Mouse (Mus musculus): ENCODE measurements around the gene Fxr2. TPM values are rescaled to one million over a fixed set of nuclear protein-coding genes. Genes with fewer than 3 reads are reported as not detected.
A peak's percentile ranks its signal among the peaks of the same experiment; 100 is the strongest.

Gene Fxr2
- 22.5 and 23.4 TPM in 2 replicates for polyA plus RNA-seq (2016; fragmentation: Nextera tagmentation; extraction: Ambion mirVana)

DNA sequence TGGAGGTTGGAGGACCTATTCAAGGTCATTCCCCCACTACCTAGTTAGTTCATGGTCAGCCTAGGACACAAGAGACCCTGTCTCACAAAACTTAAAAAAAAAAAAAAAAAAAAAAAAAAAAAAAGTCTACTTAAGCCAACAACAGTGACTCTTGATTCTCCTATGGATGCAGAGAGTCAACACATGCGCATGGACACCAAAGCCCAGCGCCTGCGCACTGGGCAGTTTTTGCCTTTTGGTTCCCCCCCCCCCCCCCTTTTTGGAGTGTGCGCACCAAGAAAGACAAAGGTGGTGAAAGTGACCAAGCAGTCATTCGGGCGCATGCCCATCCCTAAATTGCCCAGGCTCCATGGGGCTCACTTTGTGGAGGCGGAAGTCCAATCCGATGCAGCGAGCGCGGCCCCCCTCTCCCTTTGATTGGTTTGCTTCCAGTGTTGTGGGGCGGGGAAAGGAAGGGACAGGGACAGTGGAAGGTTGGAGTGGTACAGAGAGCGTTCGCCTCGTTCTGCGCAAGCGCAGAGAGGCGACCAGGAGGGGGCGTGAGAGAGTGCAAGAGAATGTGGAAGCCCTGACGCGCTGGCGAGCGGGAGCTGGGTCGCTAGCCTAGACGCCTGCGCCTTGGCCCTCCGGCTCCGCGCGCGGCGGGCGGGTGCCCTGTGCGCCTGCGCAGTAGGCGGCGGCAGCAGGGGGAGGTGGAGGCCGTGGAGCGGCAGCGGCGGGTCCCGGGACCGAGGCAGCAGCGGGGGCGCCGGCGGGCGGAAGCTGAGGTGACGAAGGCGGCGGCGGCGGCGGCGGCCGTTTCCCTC lies at the start of gene Fxr2:
Gene Fxr2, plus strand, starts transcription at position 707 of the 806 bp plus-strand sequence.
- peaks cover 48% of the 10 kb centered on the region for H3K4me1 ChIP-seq
- peak within 1 kb of the TSS; percentile 98 for H3K4me3 ChIP-seq
- H3K4me2 ChIP-seq = peak within 1 kb of the TSS; percentile 86
- H3K9ac ChIP-seq = peak within 1 kb of the TSS; percentile 99
- peak within 1 kb of the TSS; percentile 98 for H3K27ac ChIP-seq
- H3K36me3 ChIP-seq = peaks cover 14% of the 10 kb centered on the region
- peak; percentile 95 for ATAC-seq
- H3K27me3 ChIP-seq (replicated peaks) = no peaks in the 10 kb centered on the region
- WGBS (ENCODE audit: insufficient replicate concordance) = under 1% methylated on average over 48 of the region's 56 CpGs
- no peaks in the 10 kb centered on the region for H3K9me3 ChIP-seq (replicated peaks)

DNA sequence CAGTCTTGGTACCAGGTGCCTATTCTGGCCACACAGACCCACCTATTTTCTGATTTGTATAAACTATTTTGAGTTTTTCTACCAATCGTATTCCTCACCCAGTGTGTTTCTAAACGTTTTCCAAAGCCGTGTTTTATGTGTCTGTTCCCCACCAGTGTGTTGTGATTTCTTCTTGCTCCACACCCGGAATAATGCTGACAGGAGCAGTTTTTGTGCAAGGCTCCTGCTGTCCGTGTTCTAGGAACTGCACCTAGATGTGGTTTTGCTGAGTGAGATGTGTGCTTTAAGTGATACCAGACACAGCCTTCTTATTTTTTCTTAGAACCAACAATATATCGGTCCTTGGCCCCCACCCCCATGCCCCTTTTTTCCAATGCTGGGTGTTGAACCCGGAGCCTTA lies 48.8 kb upstream of the Fxr2 start:
- Histone ChIP-seq H3K9ac (peak overlapping the region; percentile 50; the same call in 1 of the 2 replicates), H3K27ac (peak overlapping the region; percentile 95), H3K4me1 (peaks cover 79% of the 10 kb centered on the region), H3K4me3 (no peak overlapping the region), H3K36me3 (peaks cover 46% of the 10 kb centered on the region), H3K4me2 (peak overlapping the region; percentile 63; the same call in 1 of the 2 replicates), H3K27me3 (replicated peaks) (no peaks in the 10 kb centered on the region), H3K9me3 (replicated peaks) (no peaks in the 10 kb centered on the region)
- ATAC-seq = no peak
- whole genome bisulfite sequencing (ENCODE audit: insufficient replicate concordance) = 63% methylated on average over 7 of the region's 7 CpGs

DNA sequence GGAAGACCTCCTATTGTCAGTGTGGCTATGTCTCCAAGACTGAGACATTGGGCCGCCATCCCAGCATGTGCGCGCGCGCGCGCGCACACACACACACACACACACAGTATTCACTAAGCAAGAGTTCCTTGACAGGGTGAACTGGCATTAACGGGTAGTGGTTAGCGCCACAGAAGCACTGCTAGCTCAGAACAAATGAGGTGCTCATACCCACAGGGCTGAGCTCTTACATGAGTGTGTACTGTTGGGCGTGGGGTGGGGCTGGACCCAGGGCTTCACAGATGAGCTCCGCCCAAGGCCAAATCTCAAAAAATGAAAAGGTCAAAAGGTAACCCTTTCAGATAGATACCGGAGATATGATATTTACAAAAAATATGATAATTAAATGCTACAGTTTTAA lies 47.9 kb upstream of the Fxr2 start:
- no peak for ATAC-seq
- peak overlapping the region; percentile 95 for H3K27ac ChIP-seq
- peak overlapping the region; percentile 50 for H3K9ac ChIP-seq
- H3K4me3 ChIP-seq = 0 out of 2 replicates have a peak overlapping the region, but pooled peaks have one; percentile 4
- no peaks in the 10 kb centered on the region for H3K9me3 ChIP-seq (replicated peaks)
- 84% methylated on average over 13 of the region's 13 CpGs for WGBS (ENCODE audit: insufficient replicate concordance)
- peak overlapping the region; percentile 63 for H3K4me2 ChIP-seq
- peaks cover 83% of the 10 kb centered on the region for H3K4me1 ChIP-seq
- peaks cover 56% of the 10 kb centered on the region for H3K36me3 ChIP-seq
- H3K27me3 ChIP-seq (replicated peaks) = no peaks in the 10 kb centered on the region

DNA sequence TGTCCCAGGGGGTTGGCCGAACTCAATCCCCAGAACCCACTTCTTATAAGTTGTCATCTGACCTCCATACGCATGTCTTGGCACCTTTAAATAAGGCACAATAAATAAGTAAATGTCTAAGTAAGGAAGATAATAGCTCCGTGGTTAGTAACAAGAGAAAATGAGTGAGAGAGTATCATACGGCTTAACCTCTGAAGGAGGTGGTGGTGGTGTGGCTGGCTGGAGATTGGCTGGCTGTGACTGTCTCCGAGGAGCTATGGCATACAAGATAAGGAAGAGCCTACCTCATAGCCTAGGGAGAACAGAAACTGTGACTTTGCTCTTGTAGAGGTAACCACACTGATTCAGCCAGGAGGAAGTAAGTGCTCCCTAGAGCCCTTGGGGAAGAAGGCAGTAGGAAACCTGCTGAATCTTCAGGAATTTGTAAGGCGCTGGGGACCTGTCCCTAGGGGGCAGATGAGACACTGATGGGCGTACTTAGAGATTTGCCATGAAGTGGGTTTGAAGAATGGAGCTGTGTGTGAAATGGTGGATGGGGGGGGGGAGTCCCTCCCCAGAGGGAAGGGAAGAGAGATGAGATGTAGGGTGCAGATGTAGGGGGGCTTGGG lies 47.0 kb upstream of the Fxr2 start:
- peak overlapping the region; percentile 32 for H3K4me3 ChIP-seq
- peak overlapping the region; percentile 95 for H3K27ac ChIP-seq
- H3K27me3 ChIP-seq (replicated peaks) = no peaks in the 10 kb centered on the region
- ATAC-seq = peak; percentile 76
- WGBS (ENCODE audit: insufficient replicate concordance) = 29% methylated on average over 7 of the region's 7 CpGs
- H3K36me3 ChIP-seq = peaks cover 65% of the 10 kb centered on the region
- peaks cover 91% of the 10 kb centered on the region for H3K4me1 ChIP-seq
- no peaks in the 10 kb centered on the region for H3K9me3 ChIP-seq (replicated peaks)
- H3K9ac ChIP-seq = peak overlapping the region; percentile 50
- H3K4me2 ChIP-seq = peak overlapping the region; percentile 63

DNA sequence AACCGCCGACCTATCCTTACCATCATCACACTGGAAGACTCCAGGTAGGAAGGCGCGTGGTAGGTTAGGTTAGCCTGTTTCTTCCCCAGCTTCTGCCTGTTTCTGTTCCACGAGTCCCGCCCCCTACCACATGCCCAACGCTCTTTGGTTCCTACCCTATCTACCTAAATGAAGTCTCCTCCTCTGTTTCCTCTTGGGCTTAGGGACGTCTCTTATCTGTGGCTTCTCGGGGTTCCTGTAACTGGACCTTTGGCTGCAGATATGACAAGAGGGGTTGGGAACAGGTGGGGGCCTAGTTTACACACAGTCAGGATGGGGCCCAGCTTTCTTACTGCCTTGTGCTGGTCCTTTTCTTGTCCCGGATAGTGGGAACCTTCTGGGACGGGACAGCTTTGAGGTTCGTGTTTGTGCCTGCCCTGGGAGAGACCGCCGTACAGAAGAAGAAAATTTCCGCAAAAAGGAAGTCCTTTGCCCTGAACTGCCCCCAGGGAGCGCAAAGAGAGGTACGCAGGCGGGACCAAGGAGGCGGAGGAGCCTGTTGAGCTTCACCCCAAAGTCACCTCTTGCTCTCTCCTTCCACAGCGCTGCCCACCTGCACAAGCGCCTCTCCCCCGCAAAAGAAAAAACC lies 43.5 kb upstream of the Fxr2 start:
- WGBS (ENCODE audit: insufficient replicate concordance) = 41% methylated on average over 22 of the region's 22 CpGs
- Histone ChIP-seq H3K27ac (peak overlapping the region; percentile 95), H3K36me3 (peaks cover 80% of the 10 kb centered on the region), H3K27me3 (replicated peaks) (no peaks in the 10 kb centered on the region), H3K4me3 (peak overlapping the region; percentile 10), H3K4me2 (peak overlapping the region; percentile 61), H3K9me3 (replicated peaks) (no peaks in the 10 kb centered on the region), H3K9ac (peak overlapping the region; percentile 64), H3K4me1 (peaks cover 93% of the 10 kb centered on the region)
- peak; percentile 81 for ATAC-seq

DNA sequence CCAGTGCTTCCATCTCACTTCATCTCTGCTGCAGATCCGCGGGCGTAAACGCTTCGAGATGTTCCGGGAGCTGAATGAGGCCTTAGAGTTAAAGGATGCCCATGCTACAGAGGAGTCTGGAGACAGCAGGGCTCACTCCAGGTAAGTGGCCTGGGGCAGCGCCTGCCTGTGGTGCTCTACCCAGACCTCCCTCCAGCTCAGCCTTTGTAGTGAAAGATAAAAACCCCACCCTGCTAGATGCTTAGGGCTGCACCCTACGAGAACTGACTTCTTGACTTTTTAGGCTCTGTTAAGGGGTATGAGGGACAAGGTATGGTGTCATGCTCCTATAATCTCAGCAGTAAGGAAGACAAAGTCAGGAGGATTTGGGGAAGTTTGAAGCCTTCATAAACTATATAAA lies 42.2 kb upstream of the Fxr2 start:
- ATAC-seq = peak; percentile 63
- H3K4me3 ChIP-seq = peak overlapping the region; percentile 10; the same call in 1 of the 2 replicates
- H3K4me2 ChIP-seq = peak overlapping the region; percentile 61
- WGBS (ENCODE audit: insufficient replicate concordance) = 73% methylated on average over 8 of the region's 8 CpGs
- no peaks in the 10 kb centered on the region for H3K27me3 ChIP-seq (replicated peaks)
- peaks cover 80% of the 10 kb centered on the region for H3K4me1 ChIP-seq
- H3K27ac ChIP-seq = peak overlapping the region; percentile 95
- peaks cover 85% of the 10 kb centered on the region for H3K36me3 ChIP-seq
- no peaks in the 10 kb centered on the region for H3K9me3 ChIP-seq (replicated peaks)
- peak overlapping the region; percentile 64 for H3K9ac ChIP-seq

DNA sequence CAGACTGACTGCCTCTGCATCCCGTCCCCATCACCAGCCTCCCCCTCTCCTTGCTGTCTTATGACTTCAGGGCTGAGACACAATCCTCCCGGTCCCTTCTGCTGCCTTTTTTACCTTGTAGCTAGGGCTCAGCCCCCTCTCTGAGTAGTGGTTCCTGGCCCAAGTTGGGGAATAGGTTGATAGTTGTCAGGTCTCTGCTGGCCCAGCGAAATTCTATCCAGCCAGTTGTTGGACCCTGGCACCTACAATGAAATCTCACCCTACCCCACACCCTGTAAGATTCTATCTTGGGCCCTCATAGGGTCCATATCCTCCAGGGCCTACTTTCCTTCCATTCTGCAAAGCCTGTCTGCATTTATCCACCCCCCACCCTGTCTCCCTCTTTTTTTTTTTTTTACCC lies 41.4 kb upstream of the Fxr2 start:
- no peak for ATAC-seq
- no peaks in the 10 kb centered on the region for H3K9me3 ChIP-seq (replicated peaks)
- 71% methylated on average over 3 of the region's 3 CpGs for WGBS (ENCODE audit: insufficient replicate concordance)
- peaks cover 72% of the 10 kb centered on the region for H3K4me1 ChIP-seq
- no peak overlapping the region for H3K4me2 ChIP-seq
- H3K27ac ChIP-seq = peak overlapping the region; percentile 95
- H3K36me3 ChIP-seq = peaks cover 88% of the 10 kb centered on the region
- no peaks in the 10 kb centered on the region for H3K27me3 ChIP-seq (replicated peaks)
- no peak overlapping the region for H3K4me3 ChIP-seq
- peak overlapping the region; percentile 28; the same call in 1 of the 2 replicates for H3K9ac ChIP-seq

DNA sequence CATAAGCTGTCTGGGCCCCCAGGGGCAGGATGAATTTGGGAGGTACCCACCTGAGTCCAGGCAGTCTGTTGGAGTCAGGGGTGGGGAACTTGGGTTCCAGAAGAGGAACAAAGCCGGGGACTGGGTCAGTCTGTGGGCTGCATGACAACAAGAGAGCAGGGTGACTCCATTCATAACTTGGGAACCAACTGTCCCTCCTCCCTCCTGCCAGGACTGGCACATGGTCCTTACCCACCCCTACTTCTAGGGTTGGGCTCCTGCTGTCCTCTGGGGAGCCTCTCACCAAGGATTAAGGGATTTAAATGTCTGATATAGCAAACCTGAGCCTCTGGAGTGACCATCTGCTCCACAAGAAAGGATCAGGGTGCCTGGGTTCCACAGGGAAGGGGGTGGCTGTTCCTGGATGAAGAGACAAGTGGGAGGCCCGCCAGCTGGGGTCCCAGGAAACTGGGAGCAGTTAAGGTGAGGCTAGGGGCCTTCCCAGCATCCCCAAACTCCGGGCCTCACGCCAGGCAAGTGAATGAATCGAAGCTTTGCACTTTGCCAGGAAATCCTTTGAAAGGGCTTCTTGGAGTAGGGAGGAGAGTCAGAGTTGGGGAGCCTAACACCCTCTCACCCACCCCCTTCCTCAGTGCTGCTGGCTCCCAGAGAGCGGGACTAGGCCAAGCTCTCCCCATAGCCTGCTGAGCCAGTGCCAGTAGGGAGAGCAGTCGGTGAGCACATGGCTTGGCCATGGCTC lies 40.7 kb upstream of the Fxr2 start:
- no peaks in the 10 kb centered on the region for H3K9me3 ChIP-seq (replicated peaks)
- ATAC-seq = no peak
- H3K4me3 ChIP-seq = no peak overlapping the region
- peak overlapping the region; percentile 28; the same call in 1 of the 2 replicates for H3K9ac ChIP-seq
- H3K36me3 ChIP-seq = peaks cover 83% of the 10 kb centered on the region
- H3K4me2 ChIP-seq = no peak overlapping the region
- peak overlapping the region; percentile 95 for H3K27ac ChIP-seq
- WGBS (ENCODE audit: insufficient replicate concordance) = 76% methylated on average over 7 of the region's 7 CpGs
- no peaks in the 10 kb centered on the region for H3K27me3 ChIP-seq (replicated peaks)
- H3K4me1 ChIP-seq = peaks cover 66% of the 10 kb centered on the region

DNA sequence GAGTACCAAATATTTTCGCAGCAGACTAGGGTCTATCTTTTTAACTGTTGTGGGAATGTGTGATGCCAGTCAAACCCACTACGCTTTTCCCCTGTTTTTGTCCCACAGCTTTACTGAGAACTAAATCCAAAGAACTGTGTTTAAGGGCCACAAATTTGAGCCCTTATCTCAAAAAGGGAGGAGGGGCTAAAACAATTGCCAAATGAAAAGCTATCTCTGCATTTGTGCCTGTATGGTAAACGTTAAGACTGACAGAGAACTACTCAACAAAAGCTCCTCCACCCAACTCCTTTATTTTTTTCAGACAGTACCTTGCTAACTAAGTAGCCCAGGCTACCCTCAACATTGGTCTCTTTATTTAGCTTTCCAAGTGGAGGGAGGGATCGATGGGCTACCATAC lies 40.0 kb upstream of the Fxr2 start:
- Histone ChIP-seq H3K9ac (peak overlapping the region; percentile 28; the same call in 1 of the 2 replicates), H3K36me3 (peaks cover 83% of the 10 kb centered on the region), H3K4me1 (peaks cover 58% of the 10 kb centered on the region), H3K4me3 (no peak overlapping the region), H3K27me3 (replicated peaks) (no peaks in the 10 kb centered on the region), H3K4me2 (no peak overlapping the region), H3K9me3 (replicated peaks) (no peaks in the 10 kb centered on the region), H3K27ac (peak overlapping the region; percentile 95)
- WGBS (ENCODE audit: insufficient replicate concordance) = 65% methylated on average over 4 of the region's 4 CpGs
- ATAC-seq = no peak

DNA sequence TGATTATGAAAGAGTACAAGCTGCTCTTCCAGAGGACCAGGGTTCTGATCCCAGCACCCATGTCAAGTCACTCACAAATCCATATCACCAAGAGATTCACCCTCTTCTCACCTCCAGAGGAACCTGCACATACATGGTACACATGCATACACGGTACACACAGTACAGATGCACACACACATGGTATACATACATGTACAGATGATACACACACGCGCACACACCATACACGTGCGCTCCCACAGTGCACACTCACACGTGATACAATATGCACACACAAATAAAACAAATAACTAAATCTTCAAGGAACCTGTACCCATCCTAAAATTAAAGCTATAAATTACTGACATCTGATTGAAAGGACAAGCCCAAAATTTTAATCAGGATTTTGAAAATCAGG lies 37.9 kb upstream of the Fxr2 start:
- H3K9ac ChIP-seq = no peak overlapping the region
- peak overlapping the region; percentile 2; the same call in 1 of the 2 replicates for H3K27ac ChIP-seq
- no peak for ATAC-seq
- H3K4me2 ChIP-seq = no peak overlapping the region
- no peaks in the 10 kb centered on the region for H3K27me3 ChIP-seq (replicated peaks)
- WGBS (ENCODE audit: insufficient replicate concordance) = 88% methylated on average over 6 of the region's 6 CpGs
- H3K36me3 ChIP-seq = peaks cover 73% of the 10 kb centered on the region
- no peaks in the 10 kb centered on the region for H3K9me3 ChIP-seq (replicated peaks)
- peaks cover 52% of the 10 kb centered on the region for H3K4me1 ChIP-seq
- no peak overlapping the region for H3K4me3 ChIP-seq

DNA sequence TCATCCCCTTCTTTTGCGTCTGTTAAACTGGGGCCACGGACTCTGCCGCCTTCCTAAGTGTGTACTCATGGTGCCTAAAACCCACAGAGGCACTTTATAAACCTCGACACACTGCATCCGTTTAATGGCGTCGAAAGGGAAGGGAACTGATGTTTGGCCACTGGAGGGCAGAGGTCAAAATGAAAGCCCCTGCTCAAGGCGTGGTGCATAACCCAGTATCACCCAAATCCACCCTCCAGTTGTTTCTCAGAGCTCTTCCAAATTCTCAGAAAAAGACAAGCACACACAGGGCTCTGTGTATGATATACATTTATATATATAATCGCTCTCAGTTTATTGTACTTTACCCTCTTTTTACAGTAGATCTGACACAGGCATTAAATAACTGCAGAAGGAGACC lies 33.4 kb upstream of the Fxr2 start:
- ATAC-seq = peak; percentile 84
- peak overlapping the region; percentile 67 for H3K9ac ChIP-seq
- WGBS (ENCODE audit: insufficient replicate concordance) = 8% methylated on average over 9 of the region's 9 CpGs

More for the DNA sequence above, 33.4 kb upstream of the Fxr2 start:
- Histone ChIP-seq H3K27me3 (replicated peaks) (no peaks in the 10 kb centered on the region), H3K36me3 (peaks cover 69% of the 10 kb centered on the region), H3K27ac (peak overlapping the region; percentile 92), H3K9me3 (replicated peaks) (no peaks in the 10 kb centered on the region), H3K4me2 (peak overlapping the region; percentile 100), H3K4me3 (peak overlapping the region; percentile 37), H3K4me1 (peaks cover 60% of the 10 kb centered on the region)

Measured in liver, embryonic 12.5 days (tissue).